Mouse (Mus musculus) MEL (cell line): ENCODE data around the gene Fam83g. TPM values are rescaled to one million over a fixed set of nuclear protein-coding genes. Genes with fewer than 3 reads are reported as not detected.

ENCODE experiments used
- DNase-seq: peaks from one replicate; pipeline ENCODE4 v3.0.0; 2011; ENCODE audit warnings: low read depth, low spot score
- H3K27ac ChIP-seq: 2 replicates; pipeline ENCODE4 v1.5.1; 2012; ENCODE audit warnings: low read depth, mild to moderate bottlenecking, control low read depth, low read length, moderate library complexity; ENCODE audit not compliant: control insufficient read depth
- H3K27me3 ChIP-seq, 2 experiments: fragments of 150-350 bp in 1 of 2; sonication (generic) in 1 of 2; 2 replicates each; pipeline ENCODE4 v1.6.1; 2012; ENCODE audit warnings: low read length in 2 of 2, mild to moderate bottlenecking in 2 of 2, improper control_type of control experiment in 1 of 2, moderate library complexity in 1 of 2; ENCODE audit not compliant: insufficient read depth in 2 of 2, control insufficient read depth in 1 of 2
- H3K36me3 ChIP-seq, 2 experiments: 2 replicates each; pipeline ENCODE4 v1.6.1; 2012 to 2014; ENCODE audit warnings: low read length in 2 of 2, improper control_type of control experiment in 1 of 2, inconsistent platforms in 1 of 2, mild to moderate bottlenecking in 1 of 2; ENCODE audit not compliant: insufficient read depth in 2 of 2, control insufficient read depth in 1 of 2
- H3K4me1 ChIP-seq, 2 experiments: fragments of 150-350 bp in 1 of 2; sonication (generic) in 1 of 2; 2 replicates each; pipeline ENCODE4 v1.6.1; 2012; ENCODE audit warnings: low read length in 2 of 2, improper control_type of control experiment in 1 of 2, mild to moderate bottlenecking in 1 of 2; ENCODE audit not compliant: insufficient read depth in 2 of 2, control insufficient read depth in 1 of 2
- H3K4me3 ChIP-seq, 2 experiments: fragments of 150-350 bp in 1 of 2; sonication (generic) in 1 of 2; 2 replicates each; pipeline ENCODE4 v1.5.1; 2012; ENCODE audit warnings: low read depth in 2 of 2, low read length in 2 of 2, mild to moderate bottlenecking in 2 of 2, moderate library complexity in 2 of 2, control low read depth in 1 of 2, improper control_type of control experiment in 1 of 2; ENCODE audit not compliant: control insufficient read depth in 1 of 2, insufficient read depth in 1 of 2
- H3K79me2 ChIP-seq: 2 replicates; pipeline ENCODE4 v1.6.1; 2012; ENCODE audit warnings: mild to moderate bottlenecking, low read length, moderate library complexity; ENCODE audit not compliant: control insufficient read depth, poor library complexity, insufficient read depth
- H3K9ac ChIP-seq: 2 replicates; pipeline ENCODE4 v1.6.1; 2012; ENCODE audit warnings: low read depth, mild to moderate bottlenecking, control low read depth, low read length, moderate library complexity; ENCODE audit not compliant: control insufficient read depth, poor library complexity, severe bottlenecking
- H3K9me3 ChIP-seq: fragments of 150-350 bp; sonication (generic); replicated peaks from 2 replicates; pipeline ENCODE4 v1.6.1; 2012; ENCODE audit warnings: mild to moderate bottlenecking, low read length, improper control_type of control experiment, moderate library complexity; ENCODE audit not compliant: insufficient read depth
- BHLHE40 ChIP-seq: IDR thresholded peaks from 2 replicates; pipeline ENCODE4 v1.6.1; 2012; ENCODE audit warnings: low read depth, mild to moderate bottlenecking, inconsistent platforms, low read length, improper control_type of control experiment, borderline replicate concordance
- CTCF ChIP-seq, 3 experiments: IDR thresholded peaks in 2 of 3; conservative IDR thresholded peaks in 1 of 3; 2 replicates each; pipeline ENCODE4 v1.5.1; 2011 to 2012; ENCODE audit warnings: low read length in 3 of 3, low read depth in 2 of 3, mild to moderate bottlenecking in 2 of 3, improper control_type of control experiment in 1 of 3, inconsistent platforms in 1 of 3, mixed read lengths in 1 of 3, moderate library complexity in 1 of 3; ENCODE audit not compliant: control insufficient read depth in 1 of 3, insufficient read depth in 1 of 3, poor library complexity in 1 of 3, severe bottlenecking in 1 of 3
- E2F4 ChIP-seq: IDR thresholded peaks from 2 replicates; pipeline ENCODE4 v1.6.1; 2011; ENCODE audit warnings: low read depth, low read length, improper control_type of control experiment, borderline replicate concordance
- ELF1 ChIP-seq: IDR thresholded peaks from 2 replicates; pipeline ENCODE4 v1.6.1; 2014; ENCODE audit warnings: low read depth, mild to moderate bottlenecking, inconsistent platforms, low read length, improper control_type of control experiment, moderate library complexity
- EP300 ChIP-seq, 2 experiments: IDR thresholded peaks; 2 replicates each; pipeline ENCODE4 v1.6.1; 2011; ENCODE audit warnings: improper control_type of control experiment in 2 of 2, low read length in 2 of 2, low read depth in 1 of 2, mild to moderate bottlenecking in 1 of 2
- ETS1 ChIP-seq: IDR thresholded peaks from 2 replicates; pipeline ENCODE4 v1.6.1; 2012; ENCODE audit warnings: low read depth, mild to moderate bottlenecking, inconsistent platforms, low read length, improper control_type of control experiment, moderate library complexity
- GATA1 ChIP-seq: IDR thresholded peaks from 2 replicates; pipeline ENCODE4 v1.6.1; 2011; ENCODE audit warnings: low read depth, low read length, improper control_type of control experiment
- MAFK ChIP-seq: IDR thresholded peaks from 2 replicates; pipeline ENCODE4 v1.6.1; 2011; ENCODE audit warnings: low read depth, mild to moderate bottlenecking, low read length, improper control_type of control experiment, borderline replicate concordance
- MAX ChIP-seq: IDR thresholded peaks from 2 replicates; pipeline ENCODE4 v1.6.1; 2011; ENCODE audit warnings: low read length, improper control_type of control experiment
- MAZ ChIP-seq: IDR thresholded peaks from 2 replicates; pipeline ENCODE4 v1.6.1; 2012; ENCODE audit warnings: low read depth, mild to moderate bottlenecking, inconsistent platforms, low read length, improper control_type of control experiment
- MXI1 ChIP-seq: IDR thresholded peaks from 2 replicates; pipeline ENCODE4 v1.6.1; 2011; ENCODE audit warnings: mild to moderate bottlenecking, low read depth, low read length, improper control_type of control experiment
- MYB ChIP-seq: IDR thresholded peaks from 2 replicates; pipeline ENCODE4 v1.6.1; 2011; ENCODE audit warnings: mild to moderate bottlenecking, low read depth, low read length, improper control_type of control experiment
- NRF1 ChIP-seq: IDR thresholded peaks from 2 replicates; pipeline ENCODE4 v1.6.1; 2014; ENCODE audit warnings: low read depth, mild to moderate bottlenecking, inconsistent platforms, low read length, improper control_type of control experiment, moderate library complexity; ENCODE audit not compliant: poor library complexity, insufficient read depth, severe bottlenecking
- POLR2AphosphoS2 ChIP-seq: IDR thresholded peaks from 2 replicates; pipeline ENCODE4 v1.6.1; 2011; ENCODE audit warnings: low read length, improper control_type of control experiment
- POLR2AphosphoS5 ChIP-seq: IDR thresholded peaks from 2 replicates; pipeline ENCODE4 v1.6.1; 2012; ENCODE audit warnings: low read depth, borderline replicate concordance, mild to moderate bottlenecking, inconsistent platforms, low read length, moderate library complexity, mixed read lengths
- RAD21 ChIP-seq: IDR thresholded peaks from 2 replicates; pipeline ENCODE4 v1.6.1; 2011; ENCODE audit warnings: mild to moderate bottlenecking, low read depth, low read length, improper control_type of control experiment
- RCOR1 ChIP-seq: IDR thresholded peaks from 2 replicates; pipeline ENCODE4 v1.6.1; 2012; ENCODE audit warnings: low read depth, mild to moderate bottlenecking, inconsistent platforms, low read length, improper control_type of control experiment
- SIN3A ChIP-seq: IDR thresholded peaks from 2 replicates; pipeline ENCODE4 v1.6.1; 2012; ENCODE audit warnings: low read length, improper control_type of control experiment, inconsistent platforms
- SMC3 ChIP-seq: IDR thresholded peaks from 2 replicates; pipeline ENCODE4 v1.6.1; 2011; ENCODE audit warnings: low read depth, low read length, improper control_type of control experiment
- TAL1 ChIP-seq: IDR thresholded peaks from 2 replicates; pipeline ENCODE4 v1.6.1; 2012; ENCODE audit warnings: mild to moderate bottlenecking, inconsistent platforms, low read length, moderate library complexity, mixed read lengths
- TBP ChIP-seq: IDR thresholded peaks from 2 replicates; pipeline ENCODE4 v1.8.0; 2011; ENCODE audit warnings: low read depth, low read length, improper control_type of control experiment
- TCF12 ChIP-seq: IDR thresholded peaks from 2 replicates; pipeline ENCODE4 v1.6.1; 2014; ENCODE audit warnings: low read depth, mild to moderate bottlenecking, inconsistent platforms, low read length, improper control_type of control experiment, moderate library complexity
- UBTF ChIP-seq: IDR thresholded peaks from 2 replicates; pipeline ENCODE4 v1.6.1; 2012; ENCODE audit warnings: low read depth, mild to moderate bottlenecking, inconsistent platforms, low read length, improper control_type of control experiment, moderate library complexity, borderline replicate concordance; ENCODE audit not compliant: insufficient read depth
- ZC3H11A ChIP-seq: IDR thresholded peaks from 2 replicates; pipeline ENCODE4 v1.6.1; 2012; ENCODE audit warnings: low read depth, mild to moderate bottlenecking, inconsistent platforms, low read length, improper control_type of control experiment
- ZKSCAN1 ChIP-seq: IDR thresholded peaks from 2 replicates; pipeline ENCODE4 v1.6.1; 2012; ENCODE audit warnings: low read depth, mild to moderate bottlenecking, inconsistent platforms, low read length, improper control_type of control experiment, moderate library complexity
- ZMIZ1 ChIP-seq: IDR thresholded peaks from 2 replicates; pipeline ENCODE4 v1.6.1; 2012; ENCODE audit warnings: low read depth, mild to moderate bottlenecking, inconsistent platforms, low read length, improper control_type of control experiment, moderate library complexity
- ZNF384 ChIP-seq: IDR thresholded peaks from 2 replicates; pipeline ENCODE4 v1.6.1; 2012; ENCODE audit warnings: low read depth, mild to moderate bottlenecking, inconsistent platforms, low read length, improper control_type of control experiment
- polyA plus RNA-seq, 2 experiments: library from polyadenylated mRNA; stranded (reverse) in 1 of 2; unstranded in 1 of 2; fragments of >175 nt in 1 of 2; fragments of >200 nt in 1 of 2; gene quantifications; 2 replicates each; pipeline versions ENCODE4 v1.2.1 to v1.2.4; 2012; ENCODE audit warnings: low replicate concordance in 2 of 2, low read depth in 1 of 2; ENCODE audit not compliant: insufficient read length in 2 of 2, insufficient read depth in 1 of 2, missing spikeins in 1 of 2
- total RNA-seq: library from RNA; depleted of rRNA; stranded (reverse); fragments of 300-350 nt; gene quantifications from 2 replicates; pipeline ENCODE4 v1.2.3, GENCODE M21; 2012

Gene Fam83g
- total and polyA plus RNA-seq, 3 experiments: 5.4 to 9.7 TPM; not detected in 1

GRCm38 (mm10) chr11:61714346-61715117 is 30.6 kb downstream of the Fam83g start:
- H3K27me3 ChIP-seq: no peaks in the 10 kb centered on the region
- H3K9ac ChIP-seq: peak overlapping the region; percentile 39; the same call in 1 of the 2 replicates
- no peak overlapping the region for H3K4me3 ChIP-seq
- DNase-seq: peak; percentile 97
- H3K36me3 ChIP-seq: 0 out of 4 replicates have a peak, but pooled peaks cover 0 to 2% of the 10 kb centered on the region in 2 experiments
- no peaks in the 10 kb centered on the region for H3K79me2 ChIP-seq
- peaks cover 0 to 8% of the 10 kb centered on the region in 2 experiments; a peak in 1 of 4 replicates for H3K4me1 ChIP-seq
- H3K27ac ChIP-seq: no peak overlapping the region
- H3K9me3 ChIP-seq: no peaks in the 10 kb centered on the region
- TF ChIP-seq NRF1: peak; percentile 82
- TF ChIP-seq POLR2AphosphoS2: no peak
- no peak for TF ChIP-seq E2F4
- no peak for TF ChIP-seq BHLHE40
- no peak for TF ChIP-seq MAFK
- peak; percentile 76 for TF ChIP-seq TAL1
- TF ChIP-seq SMC3: peak; percentile 91
- peak; percentile 95 for TF ChIP-seq RAD21
- peak; percentile 84 for TF ChIP-seq MAZ
- no peak for TF ChIP-seq ZNF384
- peak; percentile 88 for TF ChIP-seq TCF12
- TF ChIP-seq ZKSCAN1: no peak
- peak; percentile 80 for TF ChIP-seq SIN3A
- peak; percentile 75 for TF ChIP-seq GATA1
- peak; percentile 93 for TF ChIP-seq ZC3H11A
- peak; percentile 95 for TF ChIP-seq ETS1
- TF ChIP-seq MAX: no peak
- TF ChIP-seq EP300 (IDR thresholded peaks at IDR 0.05; ENCODE audit: low read depth in 1 of 2, low read length in 2 of 2): peak; percentile 63 to 77; a peak in 3 of 4 replicates
- no peak for TF ChIP-seq ELF1
- peak; percentile 85 to 94 (median 87) for TF ChIP-seq CTCF (IDR thresholded peaks at IDR 0.05 in 2 of 3, conservative IDR thresholded peaks at IDR 0.05 in 1 of 3; ENCODE audit: control insufficient read depth in 1 of 3, insufficient read depth in 1 of 3, low read depth in 2 of 3, low read length in 3 of 3, poor library complexity in 1 of 3, severe bottlenecking in 1 of 3)
- no peak for TF ChIP-seq ZMIZ1
- no peak for TF ChIP-seq MYB
- TF ChIP-seq UBTF: 0 out of 2 replicates have a peak, but pooled peaks have one; percentile 22
- peak; percentile 46; the same call in 1 of the 2 replicates for TF ChIP-seq MXI1
- TF ChIP-seq RCOR1: peak; percentile 40; the same call in 1 of the 2 replicates
- TF ChIP-seq POLR2AphosphoS5: no peak
- no peak for TF ChIP-seq TBP
